Mouse (Mus musculus): ENCODE measurements around the gene Kif23. TPM values are rescaled to one million over a fixed set of nuclear protein-coding genes. Genes with fewer than 3 reads are reported as not detected.

Kif23 gene
- 10 to 100 TPM; 56.0 to 75.0 TPM for total RNA-seq (2021)

- peak; percentile 98 for DNase-seq
Measured at GRCm38 (mm10) chr9:61946623-61947401, at the start of gene Kif23. TSS of gene Kif23 (minus strand) at chr9:61946774.

GRCm38 (mm10) chr9:61991158-61991557 is 44.6 kb upstream of the Kif23 start:
- DNase-seq, result no peak

GRCm38 (mm10) chr9:61990738-61991137 is 44.2 kb upstream of the Kif23 start:
- DNase-seq, result no peak

- no peak for DNase-seq
Measured at GRCm38 (mm10) chr9:61986055-61986454, 39.5 kb upstream of the Kif23 start.

- peak; percentile 73 for DNase-seq
Measured at GRCm38 (mm10) chr9:61985183-61985863, 38.7 kb upstream of the Kif23 start.

GRCm38 (mm10) chr9:61982940-61983620 is 36.5 kb upstream of the Kif23 start:
- no peak for DNase-seq

GRCm38 (mm10) chr9:61981876-61982275 is 35.3 kb upstream of the Kif23 start:
- DNase-seq, result no peak

- no peak for DNase-seq
Measured at GRCm38 (mm10) chr9:61979983-61980382, 33.4 kb upstream of the Kif23 start.

GRCm38 (mm10) chr9:61977258-61977945 is 30.8 kb upstream of the Kif23 start:
- DNase-seq, result no peak

- no peak for DNase-seq
Measured at GRCm38 (mm10) chr9:61972031-61972430, 25.5 kb upstream of the Kif23 start.

GRCm38 (mm10) chr9:61971045-61971444 is 24.5 kb upstream of the Kif23 start:
- no peak for DNase-seq

- no peak for DNase-seq
Measured at GRCm38 (mm10) chr9:61967357-61967756, 20.8 kb upstream of the Kif23 start.

- no peak for DNase-seq
Measured at GRCm38 (mm10) chr9:61965987-61966386, 19.4 kb upstream of the Kif23 start.

GRCm38 (mm10) chr9:61965411-61965930 is 18.9 kb upstream of the Kif23 start:
- peak; percentile 87 for DNase-seq

- DNase-seq, result no peak
Measured at GRCm38 (mm10) chr9:61963356-61963755, 16.8 kb upstream of the Kif23 start.

GRCm38 (mm10) chr9:61961181-61961580 is 14.6 kb upstream of the Kif23 start:
- no peak for DNase-seq

- peak; percentile 41 for DNase-seq
Measured at GRCm38 (mm10) chr9:61960753-61961152, 14.2 kb upstream of the Kif23 start.

GRCm38 (mm10) chr9:61959921-61960569 is 13.5 kb upstream of the Kif23 start:
- DNase-seq, result no peak

GRCm38 (mm10) chr9:61954707-61955106 is 8.1 kb upstream of the Kif23 start:
- no peak for DNase-seq

- DNase-seq, result no peak
Measured at GRCm38 (mm10) chr9:61952241-61952640, 5.7 kb upstream of the Kif23 start.

GRCm38 (mm10) chr9:61947402-61948346 is 1.1 kb upstream of the Kif23 start:
- peak; percentile 81 for DNase-seq

Data from heart, postnatal 4 days (tissue).